Mouse (Mus musculus) myocyte (in vitro differentiated cells): ENCODE results near the gene Auts2.

Source experiments
- E2F4 ChIP-seq: IDR thresholded peaks from one replicate; pipeline ENCODE4 v1.6.1; 2011; ENCODE audit warnings: mild to moderate bottlenecking, control low read depth, moderate library complexity; ENCODE audit not compliant: insufficient read depth
- MYOD1 ChIP-seq, 3 experiments: IDR thresholded peaks; one replicate each; pipeline ENCODE4 v1.6.1; 2011; ENCODE audit warnings: control low read depth in 2 of 3, low read depth in 2 of 3, mild to moderate bottlenecking in 2 of 3, moderate library complexity in 1 of 3; ENCODE audit not compliant: insufficient read length in 2 of 3, control insufficient read depth in 1 of 3
- POLR2A ChIP-seq: IDR thresholded peaks from one replicate; pipeline ENCODE4 v1.6.1; 2011; ENCODE audit warnings: low read depth, mild to moderate bottlenecking, control low read depth, moderate library complexity; ENCODE audit not compliant: insufficient read length
- POLR2AphosphoS2 ChIP-seq: IDR thresholded peaks from one replicate; pipeline ENCODE4 v1.6.1; 2011; ENCODE audit warnings: low read depth, control low read depth; ENCODE audit not compliant: insufficient read length

DNA sequence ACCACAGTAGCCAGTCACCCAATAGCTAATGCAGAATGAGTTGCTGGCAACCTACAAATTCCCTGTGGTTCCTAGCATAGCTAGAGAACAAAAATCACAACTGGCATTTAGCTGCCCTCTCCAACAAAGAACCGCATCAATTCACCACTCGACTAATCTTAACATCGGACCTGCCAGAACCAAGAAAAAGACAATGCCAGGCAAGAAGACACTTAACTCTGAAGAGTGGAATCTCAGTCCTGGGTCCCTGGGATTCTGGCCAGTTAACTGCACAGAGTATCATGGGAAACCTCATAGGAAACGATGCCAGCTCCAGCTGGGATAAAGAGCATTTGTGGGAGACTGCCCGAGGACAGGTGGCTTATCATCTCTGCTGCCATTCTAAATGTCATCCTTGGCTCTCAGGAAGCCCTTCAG lies 70.2 kb downstream of the Auts2 start:
- TF ChIP-seq E2F4 = no peak
- no peak for TF ChIP-seq POLR2A
- TF ChIP-seq POLR2AphosphoS2 = no peak
- no peak for TF ChIP-seq MYOD1 (IDR thresholded peaks at IDR 0.05; ENCODE audit: control insufficient read depth in 1 of 3, insufficient read length in 2 of 3, low read depth in 2 of 3)
